Mouse (Mus musculus) heart, embryonic 11.5 days (tissue): ENCODE data around the gene Phospho1. TPM values are rescaled to one million over a fixed set of nuclear protein-coding genes. Genes with fewer than 3 reads are reported as not detected.

Source experiments
- ATAC-seq: fragments of 200-750 bp; cut with Nextera tagmentation; replicated peaks from 2 replicates; pipeline ENCODE4 v1.8.0; 2017; ENCODE audit warnings: moderate library complexity; ENCODE audit not compliant: insufficient number of reproducible peaks, low FRiP score, low TSS enrichment
- H3K27ac ChIP-seq: fragments of 300-500 bp; sonication (generic); 2 replicates; pipeline ENCODE4 v1.5.1; 2014; ENCODE audit warnings: mild to moderate bottlenecking, low read depth, low read length
- H3K27me3 ChIP-seq: fragments of 300-500 bp; sonication (generic); 2 replicates; pipeline ENCODE4 v1.6.1; 2014; ENCODE audit warnings: mild to moderate bottlenecking, low read length, mixed read lengths; ENCODE audit not compliant: control insufficient read depth, insufficient read depth
- H3K36me3 ChIP-seq: fragments of 300-500 bp; sonication (generic); 2 replicates; pipeline ENCODE4 v1.6.1; 2014; ENCODE audit warnings: mild to moderate bottlenecking, low read length, moderate library complexity, mixed read lengths; ENCODE audit not compliant: control insufficient read depth, insufficient read depth
- H3K4me1 ChIP-seq: fragments of 300-500 bp; sonication (generic); 2 replicates; pipeline ENCODE4 v1.6.1; 2014; ENCODE audit warnings: low read length; ENCODE audit not compliant: control insufficient read depth, insufficient read depth
- H3K4me2 ChIP-seq: fragments of 300-500 bp; sonication (generic); 2 replicates; pipeline ENCODE4 v1.6.1; 2014; ENCODE audit warnings: mild to moderate bottlenecking, moderate library complexity
- H3K4me3 ChIP-seq: fragments of 300-500 bp; sonication (generic); 2 replicates; pipeline ENCODE4 v1.5.1; 2014; ENCODE audit warnings: low read depth, low read length
- H3K9ac ChIP-seq: fragments of 300-500 bp; sonication (generic); 2 replicates; pipeline ENCODE4 v1.6.1; 2014; ENCODE audit warnings: mild to moderate bottlenecking, low read depth, low read length, moderate library complexity
- H3K9me3 ChIP-seq: fragments of 300-500 bp; sonication (generic); replicated peaks from 2 replicates; pipeline ENCODE4 v1.6.1; 2016; ENCODE audit warnings: low read length; ENCODE audit not compliant: control insufficient read depth
- WGBS: fragments of 180-500 bp; shearing (Covaris S2); extraction: QIAGEN DNeasy Blood & Tissue Kit; methylation state at CpG from one replicate; pipeline ENCODE4 v1.1.7; 2014; ENCODE audit not compliant: insufficient replicate concordance; 5-methylcytosine and 5-hydroxymethylcytosine counted together
- polyA plus RNA-seq: library from polyadenylated mRNA; unstranded; fragments of >200 nt; fragmentation: Nextera tagmentation; extraction: Ambion mirVana; gene quantifications from 2 replicates; pipeline ENCODE4 v1.2.1, GENCODE M21; 2014

The Phospho1 gene
- 1.1 TPM in 1 of 2 replicates, not detected in the other for polyA plus RNA-seq

- Histone ChIP-seq H3K4me2 (peak within 1 kb of the TSS; percentile 100), H3K4me1 (peaks cover 11% of the 10 kb centered on the region), H3K4me3 (peak within 1 kb of the TSS; percentile 58), H3K27me3 (peaks cover 22% of the 10 kb centered on the region), H3K9me3 (no peaks in the 10 kb centered on the region), H3K36me3 (no peaks in the 10 kb centered on the region), H3K27ac (no peak within 1 kb of the TSS), H3K9ac (peak within 1 kb of the TSS; percentile 78)
- ATAC-seq, result peak; percentile 94
- under 1% methylated on average over 74 of the region's 78 CpGs for WGBS
These were observed at the start of gene Phospho1 for GRCm38 (mm10) chr11:95824071-95824876. Gene Phospho1, plus strand, starts transcription at chr11:95824499.

DNA sequence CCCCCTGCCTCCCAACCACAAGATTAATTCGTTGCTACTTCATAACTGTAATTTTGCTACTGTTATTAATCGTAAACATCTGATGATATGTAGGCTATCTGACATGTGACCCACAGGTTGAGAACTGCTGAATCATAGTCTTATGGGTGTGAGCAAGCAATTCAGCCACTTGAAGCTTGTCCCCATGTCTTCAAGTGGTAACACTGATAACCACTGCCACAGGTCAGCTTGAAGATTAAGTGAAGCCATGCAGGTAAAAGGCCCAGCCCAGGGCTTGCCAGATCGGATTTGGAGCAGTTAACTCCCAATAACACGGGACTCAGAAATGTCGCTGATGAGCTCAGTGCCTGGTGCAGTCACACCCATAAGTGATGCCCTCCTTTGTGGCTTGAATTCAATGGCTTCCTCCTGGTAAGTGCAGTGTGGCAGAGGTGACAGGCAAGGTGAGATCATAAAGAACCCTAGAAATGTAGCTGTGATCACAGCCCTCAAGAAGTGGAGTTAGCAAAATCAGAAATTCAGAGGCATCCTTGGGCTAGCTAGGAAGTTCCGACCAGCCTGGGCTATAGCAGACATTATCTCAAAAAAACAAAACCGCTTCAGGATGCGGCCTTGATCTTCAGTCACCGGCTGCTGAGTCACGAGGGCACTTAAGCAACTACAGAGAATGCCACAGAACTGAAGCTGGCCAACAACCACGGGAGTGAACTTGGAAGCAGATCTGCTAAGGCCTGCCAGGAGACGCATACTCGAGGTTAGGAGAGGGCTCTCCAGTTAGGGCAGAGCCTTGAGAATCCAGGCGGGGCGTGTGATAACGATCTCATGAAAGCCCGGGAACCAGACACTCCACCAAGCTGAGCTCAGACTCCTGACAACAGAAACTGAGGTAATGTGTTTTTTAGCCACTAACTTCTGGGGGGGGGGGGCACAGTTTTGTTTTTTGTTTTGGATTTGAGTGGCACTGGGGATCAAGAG is 46.7 kb upstream of the Phospho1 start:
- Histone ChIP-seq H3K27ac (peak overlapping the region; percentile 29; the same call in 1 of the 2 replicates), H3K27me3 (no peaks in the 10 kb centered on the region), H3K9ac (0 out of 2 replicates have a peak overlapping the region, but pooled peaks have one; percentile 22), H3K4me2 (peak overlapping the region; percentile 34; the same call in 1 of the 2 replicates), H3K9me3 (no peaks in the 10 kb centered on the region), H3K4me1 (no peaks in the 10 kb centered on the region), H3K36me3 (no peaks in the 10 kb centered on the region), H3K4me3 (no peak overlapping the region)
- WGBS, result 44% methylated on average over 17 of the region's 17 CpGs
- no peak for ATAC-seq

GRCm38 (mm10) chr11:95778831-95779251 is 45.5 kb upstream of the Phospho1 start:
- no peak overlapping the region for H3K9ac ChIP-seq
- no peaks in the 10 kb centered on the region for H3K4me1 ChIP-seq
- H3K4me2 ChIP-seq, result no peak overlapping the region
- H3K36me3 ChIP-seq, result no peaks in the 10 kb centered on the region
- ATAC-seq, result no peak
- no peaks in the 10 kb centered on the region for H3K27me3 ChIP-seq
- WGBS, result 80% methylated on average over 4 of the region's 4 CpGs
- no peak overlapping the region for H3K4me3 ChIP-seq
- no peak overlapping the region for H3K27ac ChIP-seq
- no peaks in the 10 kb centered on the region for H3K9me3 ChIP-seq

GRCm38 (mm10) chr11:95779366-95779765 is 44.9 kb upstream of the Phospho1 start:
- no peak overlapping the region for H3K4me2 ChIP-seq
- H3K9ac ChIP-seq, result no peak overlapping the region
- H3K9me3 ChIP-seq, result no peaks in the 10 kb centered on the region
- H3K27ac ChIP-seq, result no peak overlapping the region
- H3K4me3 ChIP-seq, result no peak overlapping the region
- 89% methylated on average over 4 of the region's 4 CpGs for WGBS
- no peaks in the 10 kb centered on the region for H3K36me3 ChIP-seq
- no peaks in the 10 kb centered on the region for H3K4me1 ChIP-seq
- ATAC-seq, result no peak
- H3K27me3 ChIP-seq, result no peaks in the 10 kb centered on the region

GRCm38 (mm10) chr11:95780480-95780879 is 43.8 kb upstream of the Phospho1 start:
- Histone ChIP-seq H3K4me1 (no peaks in the 10 kb centered on the region), H3K27me3 (no peaks in the 10 kb centered on the region)

GRCm38 (mm10) chr11:95781557-95781956 is 42.7 kb upstream of the Phospho1 start:
- ATAC-seq, result no peak
- Histone ChIP-seq H3K36me3 (no peaks in the 10 kb centered on the region), H3K9ac (no peak overlapping the region), H3K27me3 (no peaks in the 10 kb centered on the region), H3K4me3 (no peak overlapping the region), H3K4me2 (no peak overlapping the region), H3K27ac (no peak overlapping the region), H3K4me1 (no peaks in the 10 kb centered on the region), H3K9me3 (no peaks in the 10 kb centered on the region)
- WGBS, result 83% methylated on average over 11 of the region's 11 CpGs

More at GRCm38 (mm10) chr11:95780480-95780879, 43.8 kb upstream of the Phospho1 start:
- WGBS, result 79% methylated on average over 8 of the region's 8 CpGs
- Histone ChIP-seq H3K9ac (no peak overlapping the region), H3K27ac (no peak overlapping the region), H3K4me3 (no peak overlapping the region), H3K4me2 (no peak overlapping the region), H3K36me3 (no peaks in the 10 kb centered on the region), H3K9me3 (no peaks in the 10 kb centered on the region)
- ATAC-seq, result no peak

- no peaks in the 10 kb centered on the region for H3K36me3 ChIP-seq
- H3K9me3 ChIP-seq, result no peaks in the 10 kb centered on the region
- H3K4me2 ChIP-seq, result no peak overlapping the region
- ATAC-seq, result no peak
- WGBS, result 85% methylated on average over 4 of the region's 4 CpGs
- H3K4me3 ChIP-seq, result no peak overlapping the region
- no peaks in the 10 kb centered on the region for H3K4me1 ChIP-seq
- no peak overlapping the region for H3K9ac ChIP-seq
- H3K27me3 ChIP-seq, result no peaks in the 10 kb centered on the region
- no peak overlapping the region for H3K27ac ChIP-seq
These were observed 40.8 kb upstream of the Phospho1 start for GRCm38 (mm10) chr11:95783457-95783856.

GRCm38 (mm10) chr11:95783958-95784357 is 40.3 kb upstream of the Phospho1 start:
- Histone ChIP-seq H3K27ac (no peak overlapping the region), H3K36me3 (no peaks in the 10 kb centered on the region), H3K4me2 (no peak overlapping the region), H3K4me3 (no peak overlapping the region), H3K27me3 (no peaks in the 10 kb centered on the region), H3K4me1 (no peaks in the 10 kb centered on the region), H3K9ac (no peak overlapping the region), H3K9me3 (no peaks in the 10 kb centered on the region)
- ATAC-seq, result no peak
- WGBS, result 74% methylated on average over 9 of the region's 9 CpGs
